Mouse (Mus musculus) forebrain, postnatal 0 days (tissue): Measurements from ENCODE around the gene Eif4a1. TPM values are rescaled to one million over a fixed set of nuclear protein-coding genes. Genes with fewer than 3 reads are reported as not detected.
"Not testable (repeated sequence)": the region's sequence is repeated elsewhere in the genome, so short reads cannot be mapped to it uniquely, and the experiment has no call there.

Source experiments
- ATAC-seq: fragments of 200-750 bp; cut with Nextera tagmentation; 2 replicates; pipeline ENCODE4 v1.8.0; 2017; ENCODE audit warnings: mild to moderate bottlenecking, moderate library complexity
- DNase-seq: peaks from one replicate; pipeline ENCODE4 v3.0.0-alpha.2; 2015
- H3K27ac ChIP-seq: fragments of 300-500 bp; sonication (generic); 2 replicates; pipeline ENCODE4 v1.5.1; 2014; ENCODE audit warnings: low read depth, mild to moderate bottlenecking, antibody characterized with exemption, low read length, moderate library complexity, mixed read lengths
- H3K27me3 ChIP-seq: fragments of 300-500 bp; sonication (generic); 2 replicates; pipeline ENCODE4 v1.6.1; 2014; ENCODE audit warnings: mild to moderate bottlenecking, low read length, mixed read lengths; ENCODE audit not compliant: insufficient read depth
- H3K36me3 ChIP-seq: fragments of 300-500 bp; sonication (generic); 2 replicates; pipeline ENCODE4 v1.6.1; 2014; ENCODE audit warnings: mild to moderate bottlenecking, moderate library complexity; ENCODE audit not compliant: insufficient read depth
- H3K4me1 ChIP-seq: fragments of 300-500 bp; sonication (generic); 2 replicates; pipeline ENCODE4 v1.6.1; 2014; ENCODE audit warnings: antibody characterized with exemption; ENCODE audit not compliant: insufficient read depth
- H3K4me2 ChIP-seq: fragments of 300-500 bp; sonication (generic); 2 replicates; pipeline ENCODE4 v1.6.1; 2014; ENCODE audit warnings: low read depth, mild to moderate bottlenecking, moderate library complexity
- H3K4me3 ChIP-seq: fragments of 300-500 bp; sonication (generic); 2 replicates; pipeline ENCODE4 v1.5.1; 2014; ENCODE audit warnings: low read depth, low read length, mixed read lengths
- H3K9ac ChIP-seq: fragments of 300-500 bp; sonication (generic); 2 replicates; pipeline ENCODE4 v1.6.1; 2014; ENCODE audit warnings: mild to moderate bottlenecking
- H3K9me3 ChIP-seq: fragments of 300-500 bp; sonication (generic); 2 replicates; pipeline ENCODE4 v1.6.1; 2016; ENCODE audit warnings: low read length
- CTCF ChIP-seq: sonication (generic); IDR thresholded peaks from 2 replicates; pipeline ENCODE4 v1.5.1; 2016; ENCODE audit warnings: antibody characterized with exemption, control low read depth, low read depth
- WGBS: fragments of 180-500 bp; shearing (Covaris S2); extraction: QIAGEN DNeasy Blood & Tissue Kit; methylation state at CpG from one replicate; pipeline ENCODE4 v1.1.7; 2014; 5-methylcytosine and 5-hydroxymethylcytosine counted together
- polyA plus RNA-seq: library from polyadenylated mRNA; unstranded; fragments of >200 nt; fragmentation: Nextera tagmentation; extraction: Ambion mirVana; gene quantifications from 2 replicates; pipeline ENCODE4 v1.2.1, GENCODE M21; 2015
- total RNA-seq: library from RNA; depleted of rRNA; stranded (reverse); fragments of >200 nt; gene quantifications from 2 replicates; pipeline ENCODE4 v1.2.3, GENCODE M21; 2014

The Eif4a1 gene
- total and polyA plus RNA-seq, 2 experiments from 2014 or later = 614 to 1,003 TPM

- ATAC-seq = no peak
- Histone ChIP-seq H3K36me3 (no peaks in the 10 kb centered on the region), H3K4me3 (no peak overlapping the region), H3K27me3 (no peaks in the 10 kb centered on the region), H3K9me3 (no peaks in the 10 kb centered on the region), H3K27ac (no peak overlapping the region), H3K4me1 (0 out of 2 replicates have a peak, but pooled peaks cover 2% of the 10 kb centered on the region), H3K4me2 (no peak overlapping the region), H3K9ac (no peak overlapping the region)
- 88% methylated on average over 4 of the region's 4 CpGs for WGBS
- TF ChIP-seq CTCF = no peak
- no peak for DNase-seq
These were observed 35.7 kb upstream of the Eif4a1 start for GRCm38 (mm10) chr11:69707873-69708381.

- WGBS = 93% methylated on average over 4 of the region's 4 CpGs
- DNase-seq (no peak), ATAC-seq (no peak)
- Histone ChIP-seq H3K4me3 (no peak overlapping the region), H3K9ac (no peak overlapping the region), H3K9me3 (no peaks in the 10 kb centered on the region), H3K4me1 (0 out of 2 replicates have a peak, but pooled peaks cover 2% of the 10 kb centered on the region), H3K27me3 (no peaks in the 10 kb centered on the region), H3K4me2 (no peak overlapping the region), H3K27ac (no peak overlapping the region), H3K36me3 (no peaks in the 10 kb centered on the region)
- TF ChIP-seq CTCF = no peak
These were observed 35.2 kb upstream of the Eif4a1 start for GRCm38 (mm10) chr11:69707480-69707847.

GRCm38 (mm10) chr11:69706775-69707479, 34.7 kb upstream of the Eif4a1 start:
- 0 out of 2 replicates have a peak, but pooled peaks cover 2% of the 10 kb centered on the region for H3K4me1 ChIP-seq
- no peak for TF ChIP-seq CTCF
- no peak overlapping the region for H3K4me3 ChIP-seq
- no peak for DNase-seq
- H3K27me3 ChIP-seq = no peaks in the 10 kb centered on the region
- H3K4me2 ChIP-seq = no peak overlapping the region
- WGBS = 44% methylated on average over 6 of the region's 6 CpGs
- ATAC-seq = no peak
- H3K9ac ChIP-seq = no peak overlapping the region
- H3K9me3 ChIP-seq = no peaks in the 10 kb centered on the region
- H3K27ac ChIP-seq = no peak overlapping the region
- no peaks in the 10 kb centered on the region for H3K36me3 ChIP-seq

- no peak for DNase-seq
- no peak for ATAC-seq
- 50% methylated on average over 2 of the region's 2 CpGs for WGBS
These were observed 32.4 kb upstream of the Eif4a1 start for GRCm38 (mm10) chr11:69704613-69705010.

GRCm38 (mm10) chr11:69703814-69704612, 31.8 kb upstream of the Eif4a1 start:
- 65% methylated on average over 8 of the region's 8 CpGs for WGBS
- Histone ChIP-seq H3K27ac (no peak overlapping the region), H3K4me2 (no peak overlapping the region), H3K9ac (no peak overlapping the region), H3K9me3 (no peaks in the 10 kb centered on the region), H3K4me3 (no peak overlapping the region), H3K27me3 (no peaks in the 10 kb centered on the region), H3K36me3 (no peaks in the 10 kb centered on the region), H3K4me1 (no peaks in the 10 kb centered on the region)
- TF ChIP-seq CTCF = no peak
- DNase-seq = no peak
- ATAC-seq = no peak

More at GRCm38 (mm10) chr11:69704613-69705010, 32.4 kb upstream of the Eif4a1 start:
- no peak overlapping the region for H3K4me2 ChIP-seq
- H3K9me3 ChIP-seq = no peaks in the 10 kb centered on the region
- H3K27ac ChIP-seq = no peak overlapping the region
- no peak for TF ChIP-seq CTCF
- H3K36me3 ChIP-seq = no peaks in the 10 kb centered on the region
- H3K9ac ChIP-seq = no peak overlapping the region
- no peak overlapping the region for H3K4me3 ChIP-seq
- H3K27me3 ChIP-seq = no peaks in the 10 kb centered on the region
- no peaks in the 10 kb centered on the region for H3K4me1 ChIP-seq

GRCm38 (mm10) chr11:69703381-69703780, 31.2 kb upstream of the Eif4a1 start:
- 71% methylated on average over 2 of the region's 3 CpGs for WGBS
- not testable (repeated sequence) for H3K4me3 ChIP-seq, H3K9ac ChIP-seq, ATAC-seq, DNase-seq, H3K4me1 ChIP-seq, H3K36me3 ChIP-seq, H3K9me3 ChIP-seq, H3K27ac ChIP-seq, H3K27me3 ChIP-seq, H3K4me2 ChIP-seq

GRCm38 (mm10) chr11:69702886-69703285, 30.7 kb upstream of the Eif4a1 start:
- H3K4me2 ChIP-seq, H3K27ac ChIP-seq, DNase-seq, H3K9ac ChIP-seq, H3K4me3 ChIP-seq, H3K36me3 ChIP-seq, H3K27me3 ChIP-seq, H3K4me1 ChIP-seq, H3K9me3 ChIP-seq, ATAC-seq: not testable (repeated sequence)
- WGBS = 95% methylated on average over 10 of the region's 10 CpGs
